Mouse (Mus musculus) forebrain, embryonic 16.5 days (tissue): Measurements from ENCODE around the gene Yif1a. TPM values are rescaled to one million over a fixed set of nuclear protein-coding genes. Genes with fewer than 3 reads are reported as not detected.
A peak's percentile ranks its signal among the peaks of the same experiment; 100 is the strongest.

Source experiments
- ATAC-seq: fragments of 200-750 bp; cut with Nextera tagmentation; 2 replicates; pipeline ENCODE4 v1.8.0; 2017; ENCODE audit warnings: mild to moderate bottlenecking, moderate library complexity
- H3K27ac ChIP-seq: fragments of 300-500 bp; sonication (generic); 2 replicates; pipeline ENCODE4 v1.5.1; 2014; ENCODE audit warnings: low read length, control low read depth
- H3K27me3 ChIP-seq: fragments of 300-500 bp; sonication (generic); replicated peaks from 2 replicates; pipeline ENCODE4 v1.6.1; 2014; ENCODE audit warnings: low read length; ENCODE audit not compliant: control insufficient read depth, insufficient read depth
- H3K36me3 ChIP-seq: fragments of 300-500 bp; sonication (generic); 2 replicates; pipeline ENCODE4 v1.6.1; 2014; ENCODE audit not compliant: control insufficient read depth, insufficient read depth
- H3K4me1 ChIP-seq: fragments of 300-500 bp; sonication (generic); replicated peaks from 2 replicates; pipeline ENCODE4 v1.6.1; 2014; ENCODE audit warnings: low read length; ENCODE audit not compliant: control insufficient read depth, insufficient read depth
- H3K4me2 ChIP-seq: fragments of 300-500 bp; sonication (generic); 2 replicates; pipeline ENCODE4 v1.6.1; 2014; ENCODE audit warnings: mild to moderate bottlenecking, low read length, control low read depth
- H3K4me3 ChIP-seq: fragments of 300-500 bp; sonication (generic); replicated peaks from 2 replicates; pipeline ENCODE4 v1.5.1; 2014; ENCODE audit warnings: mild to moderate bottlenecking, low read length, control low read depth
- H3K9ac ChIP-seq: fragments of 300-500 bp; sonication (generic); replicated peaks from 2 replicates; pipeline ENCODE4 v1.6.1; 2014; ENCODE audit warnings: low read depth, low read length, control low read depth
- H3K9me3 ChIP-seq: fragments of 300-500 bp; sonication (generic); 2 replicates; pipeline ENCODE4 v1.6.1; 2016; ENCODE audit warnings: low read length; ENCODE audit not compliant: control insufficient read depth
- WGBS: fragments of 180-500 bp; shearing (Covaris S2); extraction: QIAGEN DNeasy Blood & Tissue Kit; methylation state at CpG from one replicate; pipeline ENCODE4 v1.1.7; 2014; 5-methylcytosine and 5-hydroxymethylcytosine counted together
- polyA plus RNA-seq: library from polyadenylated mRNA; unstranded; fragments of >200 nt; fragmentation: Nextera tagmentation; extraction: Ambion mirVana; gene quantifications from 2 replicates; pipeline ENCODE4 v1.2.1, GENCODE M21; 2015

The Yif1a gene
- polyA plus RNA-seq, 1 experiment from 2014 or later, result 56.0 TPM

- 0 out of 2 replicates have a peak, but pooled peaks cover 5% of the 10 kb centered on the region for H3K36me3 ChIP-seq
- H3K27ac ChIP-seq, result peak within 1 kb of the TSS; percentile 43; the same call in 1 of the 2 replicates
- H3K27me3 ChIP-seq, result peaks cover 23% of the 10 kb centered on the region
- no peak within 1 kb of the TSS for H3K4me2 ChIP-seq
- WGBS, result 19% methylated on average over 14 of the region's 14 CpGs
- H3K9me3 ChIP-seq, result no peaks in the 10 kb centered on the region
- ATAC-seq, result peak; percentile 75
- no peak within 1 kb of the TSS for H3K4me3 ChIP-seq
- no peak within 1 kb of the TSS for H3K9ac ChIP-seq
- H3K4me1 ChIP-seq, result peaks cover 4% of the 10 kb centered on the region; the same call in 1 of the 2 replicates
These were observed 38.1 kb upstream of the Yif1a start, which contains the start of gene Rin1 for GRCm38 (mm10) chr19:5050047-5050905. TSS of gene Rin1 (plus strand) at chr19:5050481.

GRCm38 (mm10) chr19:5051031-5051430, 37.3 kb upstream of the Yif1a start:
- Histone ChIP-seq H3K9ac (no peak overlapping the region), H3K4me3 (no peak overlapping the region), H3K4me1 (peaks cover 4% of the 10 kb centered on the region; the same call in 1 of the 2 replicates), H3K4me2 (no peak overlapping the region), H3K36me3 (0 out of 2 replicates have a peak, but pooled peaks cover 5% of the 10 kb centered on the region), H3K9me3 (no peaks in the 10 kb centered on the region), H3K27me3 (peaks cover 23% of the 10 kb centered on the region), H3K27ac (no peak overlapping the region)
- peak; percentile 3; the same call in 1 of the 2 replicates for ATAC-seq
- 9% methylated on average over 17 of the region's 17 CpGs for WGBS

GRCm38 (mm10) chr19:5051515-5051914, 36.8 kb upstream of the Yif1a start:
- Histone ChIP-seq H3K4me3 (no peak overlapping the region), H3K4me2 (no peak overlapping the region), H3K36me3 (0 out of 2 replicates have a peak, but pooled peaks cover 5% of the 10 kb centered on the region), H3K9me3 (no peaks in the 10 kb centered on the region), H3K27ac (no peak overlapping the region), H3K27me3 (peaks cover 23% of the 10 kb centered on the region), H3K4me1 (peaks cover 4% of the 10 kb centered on the region), H3K9ac (no peak overlapping the region)
- WGBS, result 41% methylated on average over 3 of the region's 3 CpGs
- no peak for ATAC-seq

- no peak for ATAC-seq
- Histone ChIP-seq H3K4me2 (no peak overlapping the region), H3K9ac (no peak overlapping the region), H3K4me3 (no peak overlapping the region), H3K9me3 (no peaks in the 10 kb centered on the region), H3K27me3 (peaks cover 23% of the 10 kb centered on the region), H3K27ac (no peak overlapping the region), H3K4me1 (peaks cover 4% of the 10 kb centered on the region), H3K36me3 (0 out of 2 replicates have a peak, but pooled peaks cover 3% of the 10 kb centered on the region)
- 33% methylated on average over 25 of the region's 25 CpGs for whole genome bisulfite sequencing
These were observed 36.0 kb upstream of the Yif1a start for GRCm38 (mm10) chr19:5052166-5052822.

- no peak overlapping the region for H3K4me3 ChIP-seq
- no peak for ATAC-seq
- H3K36me3 ChIP-seq, result no peaks in the 10 kb centered on the region
- H3K9ac ChIP-seq, result no peak overlapping the region
- H3K9me3 ChIP-seq, result no peaks in the 10 kb centered on the region
- H3K27me3 ChIP-seq, result peaks cover 23% of the 10 kb centered on the region
- peaks cover 4% of the 10 kb centered on the region for H3K4me1 ChIP-seq
- H3K4me2 ChIP-seq, result no peak overlapping the region
- WGBS, result 62% methylated on average over 17 of the region's 17 CpGs
- H3K27ac ChIP-seq, result no peak overlapping the region
These were observed 35.5 kb upstream of the Yif1a start for GRCm38 (mm10) chr19:5052853-5053252.

- Histone ChIP-seq H3K27ac (no peak overlapping the region), H3K9ac (no peak overlapping the region), H3K36me3 (no peaks in the 10 kb centered on the region), H3K4me2 (no peak overlapping the region), H3K9me3 (no peaks in the 10 kb centered on the region), H3K4me1 (peaks cover 4% of the 10 kb centered on the region), H3K27me3 (peaks cover 23% of the 10 kb centered on the region), H3K4me3 (no peak overlapping the region)
- no peak for ATAC-seq
- WGBS, result 16% methylated on average over 9 of the region's 9 CpGs
These were observed 34.4 kb upstream of the Yif1a start for GRCm38 (mm10) chr19:5053909-5054308.

GRCm38 (mm10) chr19:5056251-5056650, 32.1 kb upstream of the Yif1a start:
- WGBS, result 11% methylated on average over 6 of the region's 6 CpGs
- peaks cover 14% of the 10 kb centered on the region for H3K27me3 ChIP-seq
- H3K9me3 ChIP-seq, result no peaks in the 10 kb centered on the region
- peak; percentile 29 for ATAC-seq
- peaks cover 9% of the 10 kb centered on the region for H3K4me1 ChIP-seq
- no peaks in the 10 kb centered on the region for H3K36me3 ChIP-seq
- H3K9ac ChIP-seq, result no peak overlapping the region
- no peak overlapping the region for H3K27ac ChIP-seq
- no peak overlapping the region for H3K4me2 ChIP-seq
- H3K4me3 ChIP-seq, result no peak overlapping the region

GRCm38 (mm10) chr19:5057876-5058775, 30.2 kb upstream of the Yif1a start:
- H3K36me3 ChIP-seq, result no peaks in the 10 kb centered on the region
- H3K4me2 ChIP-seq, result no peak overlapping the region
- H3K4me1 ChIP-seq, result peaks cover 10% of the 10 kb centered on the region
- H3K9me3 ChIP-seq, result no peaks in the 10 kb centered on the region
- no peak overlapping the region for H3K9ac ChIP-seq
- no peak overlapping the region for H3K4me3 ChIP-seq
- no peak overlapping the region for H3K27ac ChIP-seq
- ATAC-seq, result no peak
- no peaks in the 10 kb centered on the region for H3K27me3 ChIP-seq
- 27% methylated on average over 16 of the region's 16 CpGs for WGBS
